Mouse (Mus musculus) frontal cortex, postnatal 14 days (tissue): ENCODE measurements around the gene Uap1l1.

Experiments used
- DNase-seq, 2 experiments: peaks; one replicate each; pipeline ENCODE4 v3.0.0; 2022; ENCODE audit warnings: low spot score in 2 of 2

Gene Uap1l1

DNA sequence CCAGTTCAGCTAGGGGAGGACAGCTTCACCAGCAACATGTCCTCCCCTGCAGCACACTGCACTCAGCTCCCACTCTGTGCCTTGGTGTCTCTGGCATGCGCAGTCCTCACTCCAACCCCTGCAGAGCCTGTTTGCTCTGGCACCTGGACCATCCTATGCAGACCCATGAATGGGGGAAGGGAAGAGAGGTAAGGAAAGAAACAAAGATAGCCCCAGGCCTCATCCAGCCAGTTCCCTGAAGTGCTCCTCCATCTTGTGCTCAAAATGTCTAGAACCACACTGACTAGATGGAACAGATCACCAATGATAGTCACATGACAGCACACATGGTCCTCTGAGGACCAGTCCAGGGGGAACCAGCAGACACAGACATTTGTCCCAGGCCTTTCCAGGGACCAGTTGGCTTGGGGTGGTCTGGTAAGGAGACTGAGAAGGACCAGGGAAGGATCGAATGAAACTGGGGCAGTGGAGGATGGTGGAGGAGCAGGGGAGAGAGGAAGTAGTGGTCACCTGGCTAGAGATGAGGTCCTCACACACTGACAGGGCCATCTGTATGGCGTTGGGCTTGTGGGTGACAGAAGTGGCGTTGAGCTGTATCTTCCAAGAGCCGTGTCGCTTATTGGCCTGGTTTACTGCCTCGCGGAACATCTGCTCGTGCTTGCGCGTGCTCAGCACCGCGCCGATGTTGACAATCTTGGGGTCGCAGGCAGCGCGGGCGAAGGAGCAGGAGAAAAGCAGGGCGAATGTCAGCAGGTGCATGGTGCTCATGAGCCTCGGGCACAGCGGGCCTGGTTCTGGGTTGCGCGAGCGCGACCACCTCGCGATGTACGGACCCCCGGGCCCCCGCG lies 47.1 kb downstream of the Uap1l1 start:
- peak in 1 of 2 experiments; percentile 33 for DNase-seq

GRCm38 (mm10) chr2:25311491-25311891 lies 54.0 kb downstream of the Uap1l1 start:
- DNase-seq: no peak

- no peak for DNase-seq
These were observed 54.5 kb downstream of the Uap1l1 start for GRCm38 (mm10) chr2:25310969-25311368.

DNA sequence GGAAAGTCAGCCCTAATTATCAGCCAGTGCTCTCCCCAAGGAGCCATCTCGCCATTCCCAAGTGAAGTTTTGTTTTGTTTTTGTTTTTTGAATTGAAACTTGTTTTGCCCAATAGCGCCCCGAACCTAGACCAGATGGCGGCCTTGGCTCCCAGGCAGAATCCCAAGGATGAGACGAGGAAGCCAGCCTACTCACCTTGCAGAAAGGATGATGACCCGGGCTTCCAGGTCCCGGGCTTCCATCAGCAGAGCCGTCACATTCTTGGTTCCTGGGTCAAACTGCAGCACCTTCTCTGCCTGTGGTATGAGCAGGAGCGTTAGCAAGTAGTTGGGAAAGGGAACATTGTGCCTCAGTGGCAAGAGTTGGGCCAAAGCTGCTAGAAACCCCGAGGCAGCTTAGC lies 55.3 kb downstream of the Uap1l1 start:
- no peak for DNase-seq
